Mouse (Mus musculus) testis, postnatal 14 days (tissue): ENCODE measurements around the gene Ppp2r1b.

Experiments used
- DNase-seq: peaks from one replicate; pipeline ENCODE4 v3.0.0; 2021; ENCODE audit warnings: low spot score

Gene Ppp2r1b

DNA sequence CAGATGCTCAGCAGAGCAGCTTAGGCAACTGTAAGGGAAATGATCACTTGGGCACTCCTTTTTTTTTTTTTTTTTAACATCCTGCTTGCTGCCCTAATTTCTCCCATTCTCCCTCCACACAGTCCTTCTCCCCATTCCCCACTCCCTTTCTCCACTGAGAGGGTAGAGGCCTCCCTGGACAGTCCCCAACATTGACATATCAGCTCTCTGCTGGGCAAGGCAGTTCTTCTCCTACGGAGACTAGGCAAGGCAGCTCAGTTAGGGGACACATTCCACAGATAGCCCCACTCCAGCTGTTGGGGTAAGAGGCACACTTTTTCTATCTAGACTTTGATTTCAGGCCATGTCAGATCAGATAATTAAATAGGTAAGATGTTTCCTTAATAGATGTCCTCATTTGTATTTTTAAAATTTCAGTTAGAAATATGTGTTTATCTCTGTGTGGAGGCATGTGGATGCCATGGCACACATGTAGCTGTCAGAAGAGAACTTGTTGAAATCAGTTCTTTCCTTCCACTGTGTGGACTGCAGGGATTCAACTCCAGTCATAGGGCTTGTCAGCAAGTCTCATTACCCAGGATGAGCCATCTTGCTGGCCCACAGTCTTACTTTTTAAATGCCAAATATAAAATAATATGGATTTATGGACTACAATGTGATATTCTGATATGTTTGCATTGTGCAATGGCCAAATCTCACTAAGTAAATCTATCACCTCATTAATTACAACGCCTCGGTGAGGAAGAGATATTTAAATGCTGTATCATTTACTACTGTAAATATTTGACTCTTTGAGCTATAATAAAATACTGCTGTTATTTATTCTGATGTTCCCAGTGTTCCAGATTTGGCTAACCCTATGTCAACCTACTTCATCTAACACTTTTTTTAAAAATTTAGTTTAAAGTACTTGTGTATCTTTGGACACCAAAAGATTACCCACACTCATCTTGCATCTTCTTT, 76.1 kb downstream of the Ppp2r1b start:
- DNase-seq: no peak

DNA sequence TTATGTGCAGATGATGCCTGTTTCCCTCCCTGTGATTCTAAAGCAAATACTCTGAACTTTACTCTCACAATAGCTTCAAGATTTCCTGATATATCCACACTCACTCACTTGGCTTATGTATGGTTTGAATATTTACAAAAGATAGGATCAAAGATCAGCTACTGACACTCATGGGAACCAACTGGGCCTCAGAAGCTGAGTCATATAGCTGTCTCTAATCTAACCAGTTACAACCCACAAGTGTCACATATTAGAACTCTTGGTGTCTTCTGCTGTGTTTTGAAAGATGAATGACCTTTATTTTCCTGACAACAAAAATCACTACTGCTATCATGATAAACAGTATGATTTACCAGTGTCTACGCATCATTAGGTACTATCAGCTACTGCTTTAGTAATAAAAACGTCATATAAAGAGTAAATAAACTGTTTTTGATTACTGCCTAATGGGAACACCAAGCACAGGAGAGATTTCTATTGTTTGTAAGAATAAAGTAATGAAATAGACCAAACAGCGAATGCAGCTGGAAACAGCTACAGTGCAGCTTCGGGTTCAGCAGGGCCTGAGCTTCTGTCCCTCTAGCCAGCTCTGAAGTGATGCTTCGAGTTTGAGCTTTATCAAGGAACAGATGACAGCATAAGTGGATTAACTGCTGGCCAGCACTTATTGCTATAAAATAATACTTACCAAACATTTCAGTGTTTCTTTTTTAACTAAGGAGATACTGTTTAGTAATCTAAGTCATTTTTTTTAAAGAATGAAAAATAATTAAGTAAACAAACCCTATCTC, 77.5 kb downstream of the Ppp2r1b start:
- DNase-seq: no peak

DNA sequence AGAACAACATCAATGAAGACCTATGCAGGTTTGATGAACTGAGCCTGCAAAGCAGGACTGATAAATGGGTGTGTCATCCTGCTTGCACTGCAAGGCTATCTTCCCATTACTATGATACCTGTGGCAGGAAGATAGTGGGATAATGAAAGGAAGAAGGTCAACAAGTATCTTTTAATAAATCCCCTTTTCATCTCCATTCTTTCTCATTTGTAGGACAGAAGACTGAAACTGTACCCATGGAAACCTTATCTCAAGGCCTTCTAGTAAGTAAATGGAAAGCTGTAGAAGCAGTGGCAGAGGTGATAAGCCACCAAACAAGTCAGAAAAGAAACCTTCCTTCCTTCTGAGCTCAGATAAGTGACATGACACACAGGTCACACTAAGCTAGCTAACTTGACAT, 79.4 kb downstream of the Ppp2r1b start:
- DNase-seq: no peak

DNA sequence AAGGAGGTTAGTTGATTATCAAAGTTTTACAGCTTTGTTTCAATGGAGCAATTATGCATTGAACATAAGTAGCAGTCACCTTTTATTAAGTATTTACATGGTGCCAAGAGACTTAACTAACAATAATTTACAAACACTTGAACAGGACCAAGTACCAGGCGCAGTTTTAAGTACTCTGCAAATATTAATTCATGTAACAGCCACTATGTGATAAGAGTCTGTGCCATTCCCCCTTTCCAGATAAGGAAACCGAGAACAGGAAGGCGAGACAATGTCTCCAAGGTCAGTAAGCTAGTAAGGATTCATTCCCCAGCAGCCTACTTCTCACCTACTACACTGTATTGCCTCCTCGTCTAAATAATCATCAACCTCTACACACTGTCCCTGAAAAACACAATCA, 80.7 kb downstream of the Ppp2r1b start:
- DNase-seq: no peak

DNA sequence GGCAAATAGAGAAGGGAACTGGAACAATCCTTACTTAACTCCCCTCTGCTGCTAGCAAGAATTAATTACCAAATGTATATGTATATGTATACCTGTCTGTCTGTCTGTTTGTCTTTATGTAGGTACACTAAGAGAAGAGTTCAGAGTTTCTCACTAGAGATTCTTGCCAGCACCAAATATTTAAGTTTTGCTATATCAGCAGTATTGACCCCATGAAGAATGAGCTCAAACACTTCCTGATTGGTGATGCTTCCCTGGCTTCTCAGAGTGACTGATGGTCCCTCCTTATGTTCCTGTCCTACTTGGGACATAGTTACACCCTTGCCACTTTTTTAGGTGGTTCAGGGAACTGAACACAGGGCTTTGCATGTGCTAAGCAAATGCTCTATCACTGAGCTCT, 84.9 kb downstream of the Ppp2r1b start:
- DNase-seq: no peak

DNA sequence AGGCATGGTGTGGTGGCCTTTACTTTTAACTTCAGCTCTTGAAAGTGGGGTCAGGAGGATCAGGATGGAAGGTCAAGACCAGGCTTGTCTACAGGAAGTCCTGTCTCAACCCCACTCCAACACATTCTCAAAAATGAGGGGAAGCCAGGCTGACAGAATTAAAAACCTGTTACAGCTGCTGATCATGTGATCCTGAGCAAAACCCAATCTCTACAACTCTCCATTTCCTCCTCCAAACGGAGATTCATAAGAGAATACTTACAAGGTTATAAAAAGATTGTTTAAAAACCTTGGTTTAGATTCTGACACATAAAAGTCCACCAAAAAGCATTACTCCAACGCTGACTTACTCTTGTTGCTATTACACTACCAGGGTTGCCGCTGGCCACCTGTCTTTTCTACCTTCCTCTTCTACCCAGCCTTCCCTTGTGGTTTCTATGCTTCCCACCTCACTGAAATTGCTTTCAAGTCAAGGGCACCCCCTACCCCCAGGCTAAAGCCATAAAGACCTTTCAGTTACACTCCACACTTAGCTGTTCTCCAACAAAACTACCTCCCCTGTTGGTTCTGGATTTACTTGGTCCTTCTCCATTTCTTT, 96.8 kb downstream of the Ppp2r1b start:
- no peak for DNase-seq

DNA sequence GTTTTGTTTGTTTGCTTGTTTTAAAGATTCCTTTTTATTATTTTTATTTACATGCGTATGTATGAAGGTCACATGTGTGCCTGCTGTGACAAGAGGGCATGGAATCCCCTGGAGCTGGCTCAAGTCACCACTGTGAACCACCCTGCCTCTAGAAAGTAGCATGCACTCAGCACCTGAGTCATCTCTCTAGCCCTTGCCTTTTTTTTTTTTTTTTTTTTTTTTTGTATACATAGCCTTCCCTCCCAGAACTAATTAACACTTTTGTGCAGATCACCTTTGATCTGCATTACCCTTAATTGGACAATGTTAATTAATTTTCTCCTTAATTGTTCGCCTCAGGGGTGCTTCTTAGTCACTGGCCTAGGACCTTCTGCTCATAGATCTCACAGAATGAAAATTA, 97.6 kb downstream of the Ppp2r1b start:
- no peak for DNase-seq
